Mouse (Mus musculus) adrenal gland, adult 8-10 months (tissue): ENCODE results near the gene Selenop. TPM values are rescaled to one million over a fixed set of nuclear protein-coding genes. Genes with fewer than 3 reads are reported as not detected.
"Not testable (repeated sequence)": the region's sequence is repeated elsewhere in the genome, so short reads cannot be mapped to it uniquely, and the experiment has no call there.

Experiments
- DNase-seq: peaks from one replicate; pipeline ENCODE4 v3.0.0; 2022
- total RNA-seq, 4 experiments: library from RNA; stranded (reverse); gene quantifications; 2 replicates each; pipeline ENCODE4 v1.2.4; 2022

The Selenop gene
- 100 to 1,000 TPM; 265 to 408 (median 353) TPM for total RNA-seq

DNA sequence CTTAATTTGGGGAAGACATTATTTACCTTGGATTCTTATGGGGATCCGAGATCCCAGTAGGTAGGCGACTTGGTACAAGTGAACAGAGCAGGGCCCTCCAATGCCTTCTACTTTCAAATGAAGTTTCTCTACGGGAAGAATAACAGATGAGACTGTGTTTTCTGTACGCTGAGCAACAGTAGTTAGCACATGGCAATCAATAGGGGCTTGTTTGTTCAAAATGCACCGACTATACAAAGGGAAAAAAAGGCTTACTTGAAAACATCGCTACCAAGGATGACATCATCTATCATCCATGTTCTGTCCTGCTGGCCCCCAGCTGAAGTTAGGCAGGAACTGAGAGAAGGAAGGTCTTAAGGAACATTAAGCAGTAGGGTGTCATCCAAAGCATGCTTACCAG lies at the start of gene Selenop:
Gene Selenop (plus strand): TSS at position 301 of the 400 bp plus-strand sequence.
- DNase-seq, result no peak

DNA sequence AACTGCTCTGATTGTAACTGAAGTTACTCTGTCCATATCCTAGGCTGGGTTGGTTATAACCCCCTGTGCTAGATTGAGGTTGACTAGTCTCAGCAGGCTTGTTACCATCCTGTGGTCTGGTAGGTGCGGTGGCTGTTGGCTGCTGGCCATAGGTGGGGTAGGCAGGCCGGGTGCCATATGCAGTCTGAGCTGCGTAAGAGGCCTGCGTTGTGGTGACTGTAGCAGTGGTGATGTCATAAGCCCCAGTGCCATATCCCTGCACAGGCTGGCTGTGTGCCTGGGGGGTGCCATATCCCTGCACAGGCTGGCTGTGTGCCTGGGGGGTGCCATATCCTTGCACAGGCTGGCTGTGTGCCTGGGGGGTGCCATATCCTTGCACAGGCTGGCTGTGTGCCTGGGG lies 49.7 kb upstream of the Selenop start:
- DNase-seq, result not testable (repeated sequence)

DNA sequence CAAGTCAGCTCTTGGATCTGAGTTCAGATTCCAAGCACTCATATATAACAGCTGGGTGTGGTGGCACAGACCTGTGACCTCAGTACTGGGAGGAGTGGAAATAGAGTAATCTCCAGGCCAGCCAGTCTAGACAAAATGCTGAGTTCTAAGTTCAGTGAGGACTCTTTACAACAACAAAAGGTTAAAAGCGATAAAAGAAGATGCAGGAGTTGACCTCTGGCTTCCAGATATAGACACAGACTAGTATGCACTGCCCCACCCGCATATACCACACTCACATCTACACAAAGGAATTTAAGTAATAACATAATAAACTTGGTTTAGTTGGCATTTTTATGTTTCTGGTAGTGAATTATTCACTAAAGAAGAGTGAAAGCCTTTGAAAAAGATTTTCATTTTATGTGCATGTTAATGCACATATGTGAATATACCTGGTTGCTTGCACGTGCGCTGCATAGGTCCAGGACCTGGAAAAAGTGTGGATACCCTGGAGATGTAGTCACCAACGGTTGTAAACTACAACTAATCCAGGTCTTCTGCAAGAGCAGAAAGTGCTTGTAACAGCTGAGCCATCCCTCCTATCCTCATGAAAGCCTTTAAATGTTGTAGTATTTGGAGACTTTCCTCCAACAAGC lies 45.4 kb upstream of the Selenop start:
- DNase-seq, result no peak

DNA sequence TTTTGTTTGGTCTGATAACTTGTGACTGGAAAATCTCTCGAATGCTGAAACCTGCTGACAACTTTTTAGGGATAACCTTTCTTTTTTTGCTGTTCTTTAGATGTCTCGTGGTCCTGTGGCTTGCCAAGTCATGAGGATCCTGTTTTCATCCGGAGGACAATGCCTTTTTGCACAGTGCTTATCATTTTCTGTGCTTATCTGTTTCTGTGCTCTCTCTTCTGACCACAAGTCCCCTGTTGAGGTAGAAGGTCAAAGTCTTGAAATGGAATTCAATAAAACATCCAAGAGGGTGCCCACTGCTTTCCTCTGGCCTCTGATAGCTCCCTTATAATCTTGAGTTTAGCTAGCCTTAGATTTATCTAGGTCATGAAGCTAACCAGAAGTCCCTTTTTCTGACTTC lies 41.8 kb upstream of the Selenop start:
- DNase-seq, result no peak

DNA sequence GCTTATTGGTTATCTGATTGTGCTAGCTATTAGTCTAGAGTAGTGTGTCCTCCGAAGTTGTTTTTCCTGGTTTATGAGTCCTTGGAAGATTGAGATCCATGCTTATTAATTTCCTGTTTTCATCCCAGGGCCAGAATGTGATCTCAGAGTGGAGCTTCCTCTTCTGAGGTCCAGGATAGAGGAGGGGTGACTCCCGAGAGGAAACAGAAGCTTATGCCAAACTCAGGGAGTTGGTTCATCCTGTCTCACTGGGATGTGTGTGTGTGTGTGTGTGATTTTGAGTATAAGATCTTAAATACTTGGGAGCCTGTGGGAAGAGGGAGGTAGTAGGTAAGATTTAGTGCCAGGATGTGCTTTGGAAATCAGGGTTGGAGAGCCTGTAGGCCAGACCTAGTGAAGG lies 40.2 kb upstream of the Selenop start:
- no peak for DNase-seq

DNA sequence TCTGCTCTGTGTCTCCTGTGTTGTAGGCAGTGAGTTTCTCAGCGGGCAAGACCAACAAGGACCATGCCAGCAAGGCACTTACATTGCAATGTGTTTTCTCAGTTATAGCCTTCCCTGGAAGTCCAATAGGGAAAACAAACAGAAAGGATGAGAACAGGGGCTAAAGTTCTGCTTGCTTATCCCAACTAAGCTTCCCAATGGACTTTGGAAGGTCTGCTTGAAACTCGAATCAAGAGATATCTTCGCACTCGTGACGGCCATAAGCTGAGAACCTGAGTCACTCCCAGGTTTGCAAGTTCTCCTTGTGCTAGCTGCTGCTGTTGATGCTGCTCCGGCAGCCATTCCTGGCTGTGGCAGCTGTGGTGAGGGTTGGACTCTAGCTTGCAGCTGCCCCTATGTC lies 39.4 kb upstream of the Selenop start:
- DNase-seq, result no peak

DNA sequence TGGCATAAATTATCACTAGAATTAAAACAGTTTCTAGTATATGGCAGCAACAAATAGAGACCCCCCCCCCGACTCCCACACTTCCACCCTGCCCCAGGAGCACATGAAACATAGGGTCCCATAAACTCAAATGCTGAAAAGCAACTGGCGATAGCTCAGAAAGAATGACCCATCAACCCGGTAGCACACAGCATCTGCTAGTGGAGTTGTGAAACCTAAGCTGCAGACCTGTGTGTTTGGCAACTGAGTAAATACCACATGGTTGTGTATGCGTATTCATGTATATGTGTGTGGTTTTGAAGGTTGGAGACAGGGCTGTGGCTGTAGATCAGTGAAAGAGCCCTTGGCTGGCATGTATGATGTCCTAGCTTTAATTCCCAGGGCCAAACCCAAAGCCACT lies 37.3 kb upstream of the Selenop start:
- no peak for DNase-seq

DNA sequence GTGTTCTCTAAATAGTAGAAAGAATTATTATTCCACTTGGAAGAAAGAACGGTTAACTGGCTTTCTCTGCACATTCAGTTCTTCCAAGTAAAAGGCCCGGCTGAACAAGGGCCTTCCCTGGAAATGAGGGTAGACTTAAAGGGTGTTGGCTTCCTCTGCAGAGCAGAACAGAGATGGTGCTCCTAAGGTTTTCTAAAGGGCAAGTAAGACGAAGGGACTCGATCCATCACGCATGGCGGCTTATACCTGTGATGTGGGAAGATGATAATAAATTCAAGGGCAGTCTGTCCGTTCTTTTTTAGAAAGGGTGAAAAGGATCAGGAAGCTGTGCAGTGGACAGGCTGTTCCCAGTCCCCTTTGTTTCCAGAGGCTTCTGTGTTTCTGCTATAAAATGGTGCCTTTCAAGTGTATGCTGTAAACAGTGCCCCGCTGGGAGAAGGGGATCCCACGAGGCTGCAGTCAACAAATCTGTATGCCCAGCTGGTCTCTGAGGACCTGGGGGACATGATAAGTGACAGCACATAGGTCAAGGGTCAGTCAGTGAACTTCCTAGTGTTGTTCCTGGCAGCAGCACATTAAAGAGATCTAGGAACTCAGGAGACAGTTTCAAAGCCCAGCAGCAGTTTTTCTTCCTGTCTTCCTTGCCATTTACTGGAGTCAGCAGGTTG lies 36.0 kb upstream of the Selenop start:
- peak; percentile 28 for DNase-seq

DNA sequence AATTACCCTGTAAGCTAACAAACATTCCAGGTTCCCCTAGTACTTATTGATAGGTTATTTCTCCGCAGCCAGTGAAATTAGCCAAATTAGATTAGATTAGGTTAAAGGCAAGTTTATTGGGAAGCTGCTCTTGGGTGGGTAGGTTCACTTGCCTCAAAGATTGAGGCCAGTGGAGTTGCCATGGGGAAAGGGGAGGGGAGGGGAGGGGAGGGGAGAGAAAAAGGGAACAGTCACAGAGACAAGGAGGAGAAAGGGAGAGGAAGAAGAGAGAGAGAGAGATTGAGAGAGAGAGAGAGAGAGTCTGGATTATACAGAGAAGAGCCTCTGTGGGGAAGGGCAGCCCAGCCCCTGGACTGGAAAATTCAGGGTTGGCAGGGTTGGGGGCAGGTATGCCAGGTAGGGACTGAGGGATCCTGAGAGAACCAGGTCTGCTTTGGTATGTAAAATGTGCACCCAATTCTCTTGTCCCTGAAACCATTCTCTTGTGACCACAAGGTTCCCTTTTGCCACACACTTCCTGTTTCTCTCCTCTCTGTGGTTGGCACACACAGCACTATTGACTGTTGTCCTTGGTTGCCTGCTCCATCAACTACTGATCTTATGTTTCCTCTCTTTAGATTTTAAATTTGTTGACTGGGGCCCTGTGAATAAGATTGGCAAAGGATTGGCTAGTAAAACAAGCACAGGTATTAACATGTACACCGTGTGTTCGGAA lies 34.4 kb upstream of the Selenop start:
- no peak for DNase-seq

DNA sequence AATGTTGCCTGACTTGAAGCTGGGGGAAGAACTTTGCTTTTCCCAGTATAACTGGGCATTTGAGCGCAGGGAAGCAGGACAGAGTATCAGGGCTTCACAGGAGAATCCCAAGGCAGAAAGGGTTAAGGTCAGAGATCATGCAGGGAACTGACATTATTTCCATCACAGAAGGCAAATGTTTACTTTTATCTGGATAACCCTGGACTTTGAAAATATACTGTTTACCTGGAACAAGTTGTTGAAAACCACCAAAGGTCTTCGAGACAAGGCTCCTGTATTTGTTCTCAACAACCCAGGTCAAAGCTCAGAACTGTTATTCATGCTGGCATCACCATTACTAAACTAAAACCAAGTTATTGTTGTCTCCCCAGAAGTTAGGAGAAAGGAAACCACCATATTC lies 32.0 kb upstream of the Selenop start:
- no peak for DNase-seq

DNA sequence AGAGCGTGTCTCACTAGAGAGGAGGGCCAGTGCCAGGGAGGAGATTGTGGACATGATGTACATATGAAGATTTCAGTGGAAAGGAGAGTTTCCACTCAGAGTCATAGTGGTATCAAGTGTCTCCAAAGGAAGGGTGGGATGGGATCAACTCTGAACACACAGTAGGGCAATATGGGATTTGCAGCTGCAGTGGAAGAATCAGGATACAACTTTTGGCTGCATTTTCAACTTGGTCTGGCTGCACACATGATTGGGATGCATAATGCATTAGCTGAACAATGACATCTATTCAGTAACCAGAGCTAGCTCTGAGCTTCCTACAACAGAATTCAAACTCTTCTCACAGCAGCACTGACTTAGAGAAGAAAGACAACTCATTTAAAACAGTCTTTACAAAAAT lies 30.4 kb upstream of the Selenop start:
- no peak for DNase-seq

DNA sequence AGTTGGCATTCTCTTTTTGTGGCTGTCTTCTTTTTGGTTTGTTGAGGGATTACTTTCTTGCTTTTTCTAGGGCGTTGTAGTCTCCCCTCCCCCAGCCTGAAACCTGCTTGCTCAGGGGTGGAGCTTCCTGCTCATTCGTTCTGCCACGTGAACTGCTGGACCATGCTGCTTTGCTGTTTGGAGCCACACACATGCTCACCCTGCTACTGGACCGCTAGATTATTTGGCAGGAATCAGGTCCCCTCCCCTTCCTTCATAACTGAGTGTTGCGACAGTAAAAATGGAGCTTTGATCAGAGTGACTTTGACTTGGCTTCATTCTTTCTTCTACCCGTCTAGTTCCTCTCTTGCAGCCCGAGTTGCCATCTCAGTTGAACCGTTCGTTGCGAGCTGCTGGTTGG lies 23.3 kb upstream of the Selenop start:
- not testable (repeated sequence) for DNase-seq

DNA sequence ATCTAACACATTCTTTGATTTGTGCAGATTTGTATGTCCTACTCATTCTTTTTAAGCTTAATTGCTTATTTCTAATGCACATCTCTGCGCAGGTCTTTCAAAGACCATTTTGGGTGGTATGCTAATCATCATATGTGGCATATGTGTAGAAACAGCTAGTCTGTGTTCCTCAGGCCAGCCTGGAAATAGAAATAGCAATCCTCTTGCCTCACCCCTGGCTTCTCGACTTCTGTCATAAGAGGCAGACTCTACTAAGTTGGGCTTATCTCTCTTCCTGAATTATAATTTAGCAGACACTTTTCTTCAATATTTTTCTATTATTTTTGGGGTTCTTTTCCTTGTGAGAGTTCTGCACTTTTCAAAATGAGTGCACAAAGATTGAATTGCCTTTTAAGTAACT lies 17.7 kb upstream of the Selenop start:
- DNase-seq, result no peak

DNA sequence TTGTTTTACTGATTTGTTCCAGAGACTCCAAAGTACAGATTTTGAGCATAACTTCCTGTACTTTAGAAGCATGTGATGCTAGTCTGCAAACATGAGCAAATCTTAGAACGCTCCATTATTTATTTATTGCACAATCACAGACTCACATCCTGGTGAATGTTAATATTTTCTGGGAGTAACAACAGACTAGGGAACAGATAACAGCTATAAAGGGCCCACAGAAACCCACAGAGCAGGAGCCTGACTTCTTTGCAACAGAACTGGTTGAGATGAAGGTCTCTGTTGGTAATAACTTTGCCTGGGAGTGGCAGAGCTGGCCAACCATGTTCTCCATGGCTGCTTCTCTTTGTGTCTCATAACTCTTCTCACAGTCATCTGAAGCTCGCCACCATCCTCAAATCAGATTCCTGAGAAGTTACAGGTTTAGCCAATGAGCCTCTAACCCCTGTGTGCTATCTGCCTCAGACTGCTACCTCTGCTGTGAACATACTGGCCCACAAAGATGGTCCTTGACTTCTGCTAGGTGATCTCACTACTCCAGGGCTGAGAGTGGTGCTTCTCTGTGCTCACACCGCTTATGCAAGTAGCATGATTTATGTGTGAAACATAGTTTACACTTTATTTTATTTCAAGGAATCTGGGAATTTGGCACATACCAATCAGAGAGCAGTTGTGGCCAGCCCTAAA lies 17.2 kb upstream of the Selenop start:
- no peak for DNase-seq

DNA sequence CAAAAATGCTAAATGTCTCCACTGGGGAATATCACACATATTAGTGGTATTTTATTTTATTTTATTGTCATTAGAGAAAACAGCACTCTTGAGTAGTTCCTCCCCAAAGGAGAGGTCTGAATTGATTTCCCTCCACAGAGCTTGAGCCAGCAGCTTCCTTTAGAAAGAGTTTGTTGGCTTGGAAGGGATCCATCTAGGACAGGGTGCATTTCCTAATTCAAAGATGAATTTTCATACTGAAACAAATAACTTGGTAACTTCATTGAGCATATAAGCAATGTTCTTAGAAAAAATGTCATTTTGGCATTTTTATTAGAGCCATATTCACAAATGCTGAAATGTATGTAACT lies 16.7 kb upstream of the Selenop start:
- DNase-seq, result no peak

DNA sequence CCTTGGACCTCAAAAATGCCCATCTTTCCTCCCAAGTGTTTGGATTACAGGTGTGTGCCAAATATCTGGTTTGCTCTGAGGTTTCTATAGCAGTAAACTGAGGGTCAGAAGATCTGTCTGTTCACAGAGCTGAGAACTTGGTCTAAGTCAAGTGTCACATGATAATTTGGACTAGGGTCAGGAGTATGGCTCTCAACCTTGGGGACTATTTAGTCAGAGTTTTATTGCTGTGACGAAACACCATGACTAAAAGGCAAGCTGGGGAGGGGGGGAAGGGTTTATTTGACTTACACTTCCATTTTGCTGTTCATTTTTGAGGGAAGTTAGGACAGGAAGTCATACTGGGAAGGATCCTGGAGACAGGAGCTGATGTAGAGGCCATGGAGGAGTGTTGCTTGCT lies 9.3 kb upstream of the Selenop start:
- DNase-seq, result no peak

DNA sequence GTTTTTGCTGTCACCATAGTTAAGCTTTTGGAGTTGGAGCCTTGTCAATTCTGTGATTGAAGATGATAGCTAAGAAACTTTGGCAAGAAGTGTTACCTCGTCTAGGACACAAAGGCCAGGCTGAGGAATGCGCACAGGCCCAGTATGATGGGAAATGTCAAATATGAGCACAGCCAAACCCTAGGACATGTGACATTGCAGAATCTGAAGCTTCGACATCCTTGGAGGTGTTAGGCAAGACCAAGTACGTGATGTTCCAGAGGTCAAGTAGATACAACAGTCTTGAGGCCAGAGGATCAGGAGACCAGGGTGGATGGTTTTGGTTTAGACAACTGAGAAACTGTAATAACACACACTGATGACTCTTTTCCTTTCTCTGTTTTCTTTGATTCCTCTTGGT lies 8.0 kb upstream of the Selenop start:
- DNase-seq, result no peak

DNA sequence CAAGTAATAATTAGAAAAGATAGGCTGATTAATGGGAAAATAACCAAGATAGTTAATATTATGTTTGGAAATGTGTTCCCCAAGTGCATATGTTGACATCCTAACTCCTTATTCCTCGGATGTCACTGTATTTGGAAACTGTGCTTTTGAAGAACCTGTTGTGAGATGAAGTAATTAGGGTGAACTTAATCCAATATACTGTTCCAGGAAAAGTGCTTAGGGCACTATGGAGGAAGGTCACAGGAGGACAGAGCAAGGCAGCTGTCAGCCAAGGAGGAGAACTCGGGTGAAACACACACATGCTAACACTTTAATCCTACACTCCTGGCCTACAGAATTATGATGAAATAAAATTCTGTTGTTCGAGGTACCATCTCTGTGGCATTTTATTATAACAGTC lies 5.5 kb upstream of the Selenop start:
- no peak for DNase-seq

DNA sequence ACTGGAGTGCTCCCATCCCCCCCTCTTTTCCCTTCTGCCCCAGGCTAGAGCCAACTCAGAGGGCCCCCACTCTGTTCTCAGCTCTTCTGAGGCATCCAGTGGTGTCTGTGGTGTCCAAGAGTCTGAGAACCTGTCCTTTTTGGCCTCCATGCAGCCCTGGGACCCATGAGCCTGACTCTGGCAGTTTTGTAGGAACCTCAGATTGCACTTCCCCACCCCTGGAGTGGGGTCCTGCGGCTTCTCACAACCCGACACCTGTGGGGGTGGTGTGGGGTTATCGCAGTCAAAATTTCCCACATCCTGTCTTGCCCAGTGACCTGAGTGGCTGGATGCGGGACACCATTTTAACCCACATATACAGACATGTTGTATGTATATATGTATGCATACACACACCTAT lies 4.1 kb upstream of the Selenop start:
- DNase-seq, result no peak

DNA sequence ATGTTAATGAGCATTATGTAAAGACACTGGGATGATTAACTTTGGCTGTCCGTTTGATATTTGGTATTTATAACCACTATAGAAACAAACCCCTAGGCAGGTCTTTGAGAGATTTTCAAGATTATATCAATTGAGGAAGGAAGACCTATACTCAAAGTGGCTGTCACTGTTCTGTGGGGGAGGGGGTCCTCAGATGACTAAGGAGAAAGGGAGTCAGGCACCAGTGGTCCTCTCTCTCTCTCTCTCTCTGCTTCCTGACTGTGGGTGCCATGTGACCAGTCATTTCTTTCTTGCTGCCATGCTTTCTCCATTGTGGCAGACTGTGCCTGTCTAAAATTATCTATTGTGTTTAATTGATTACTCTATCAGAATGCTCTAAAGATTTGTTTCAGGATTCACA lies 3.5 kb upstream of the Selenop start:
- DNase-seq, result no peak

DNA sequence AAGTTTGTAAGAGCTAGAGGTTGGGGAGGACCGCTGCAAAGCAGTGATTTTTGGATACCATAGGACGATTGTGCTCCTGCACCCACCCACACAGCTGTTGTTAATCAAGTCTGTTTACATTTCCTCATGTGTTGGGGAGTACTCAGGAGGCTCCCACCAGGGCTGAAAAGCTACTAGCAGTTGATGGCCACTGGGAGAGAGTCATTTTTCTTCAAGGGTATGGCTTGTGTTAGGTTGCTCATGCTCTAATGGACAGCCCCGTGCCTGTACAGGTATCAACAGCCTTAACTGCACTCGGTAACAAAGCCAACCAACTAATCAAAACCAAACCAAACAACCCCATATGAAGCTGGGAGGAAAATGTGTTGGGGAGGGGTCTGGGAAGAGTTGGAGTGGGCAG lies 1.1 kb downstream of the Selenop start:
- DNase-seq, result no peak

DNA sequence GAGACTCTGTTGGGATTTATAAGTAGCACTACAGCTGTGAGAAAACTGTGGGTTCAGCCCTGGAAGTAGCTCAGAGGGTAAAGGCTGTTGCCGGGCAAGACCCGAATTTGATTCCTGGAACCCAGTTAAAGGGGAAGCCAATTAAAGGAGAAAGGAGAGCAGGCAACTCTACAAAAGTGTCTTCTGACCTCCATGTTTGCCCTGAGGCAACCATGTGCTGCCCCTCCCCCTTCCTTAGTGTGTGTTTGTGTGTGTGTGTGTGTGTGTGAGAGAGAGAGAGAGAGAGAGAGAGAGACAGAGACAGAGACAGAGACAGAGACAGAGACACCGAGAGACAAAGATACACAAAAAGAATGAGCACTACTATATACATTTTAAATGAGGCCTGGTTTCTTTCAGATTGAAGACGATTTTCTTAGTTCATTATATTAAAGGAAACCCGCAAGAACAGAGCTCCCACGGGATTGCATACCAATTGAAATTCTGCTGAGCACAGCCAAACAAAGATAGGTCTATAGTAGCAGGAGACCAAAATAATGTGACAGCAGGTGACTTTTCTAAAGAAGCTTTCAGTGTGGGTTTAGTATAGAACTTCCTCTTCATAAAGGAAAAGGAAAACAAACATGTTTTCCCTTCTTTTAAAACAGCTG lies 1.8 kb downstream of the Selenop start:
- DNase-seq, result no peak

DNA sequence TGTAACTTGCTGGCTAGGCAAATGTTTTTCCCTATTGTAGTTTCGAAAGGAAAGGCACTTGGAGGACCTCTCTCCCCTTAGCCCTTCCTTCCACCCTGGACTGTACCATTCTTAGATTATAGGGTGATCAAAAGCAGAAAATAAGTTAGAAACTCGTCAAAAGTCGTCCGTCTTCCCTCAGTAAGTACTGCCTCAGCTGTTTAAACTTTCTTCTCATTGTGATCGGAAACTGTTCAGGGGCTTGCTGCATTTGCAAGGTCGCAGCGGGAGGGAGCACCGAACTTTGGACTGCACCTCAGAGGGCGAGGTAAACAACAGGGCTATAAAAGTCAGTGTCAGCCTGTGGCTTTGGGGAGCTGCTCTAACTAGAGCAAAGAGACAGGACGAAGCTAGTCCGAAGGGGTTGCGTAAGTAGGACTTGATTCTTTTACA lies 2.3 kb downstream of the Selenop start:
- DNase-seq, result peak; percentile 76
